Mouse (Mus musculus): ENCODE results near the gene Atrx. TPM values are rescaled to one million over a fixed set of nuclear protein-coding genes. Genes with fewer than 3 reads are reported as not detected.
"Not testable (repeated sequence)": the region's sequence is repeated elsewhere in the genome, so short reads cannot be mapped to it uniquely, and the experiment has no call there.

The Atrx gene
- polyA plus RNA-seq (2016; fragmentation: Nextera tagmentation; extraction: Ambion mirVana) = 245 and 253 TPM in 2 replicates

DNA sequence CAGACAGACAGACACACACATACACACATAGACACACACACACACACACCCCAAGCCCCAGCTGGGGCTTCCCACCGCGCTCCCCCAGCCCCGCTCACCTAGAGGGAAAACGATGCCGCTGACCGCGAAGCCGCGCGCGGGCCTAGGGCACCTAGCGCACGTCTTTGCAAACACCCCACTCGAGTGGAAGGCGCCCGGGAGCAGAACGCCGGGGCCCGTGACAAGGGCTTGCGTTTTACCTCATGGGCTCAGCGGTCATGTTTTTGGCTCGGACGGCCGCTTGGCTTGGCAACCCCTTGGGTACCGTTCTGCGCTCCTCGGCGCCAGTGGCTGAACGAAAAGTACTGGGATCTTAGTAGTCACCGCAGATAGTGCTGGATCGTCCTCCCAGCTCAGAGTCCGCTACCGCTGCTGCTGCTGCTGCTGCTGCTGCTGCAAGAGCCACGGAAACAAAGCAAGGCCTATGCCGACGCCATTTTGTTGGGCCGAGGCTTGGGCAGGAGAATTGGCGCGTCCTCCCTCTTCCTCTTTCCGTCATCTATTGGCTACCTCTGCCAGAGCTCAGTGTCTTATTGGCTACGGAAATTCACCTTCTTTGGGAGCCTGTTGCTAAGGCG lies at the start of gene Atrx:
Gene Atrx (minus strand): TSS at position 543 of the 617 bp plus-strand sequence.
- Histone ChIP-seq H3K9ac (peak within 1 kb of the TSS; percentile 84), H3K4me3 (replicated peaks) (peak within 1 kb of the TSS; percentile 62), H3K27ac (peak within 1 kb of the TSS; percentile 92), H3K4me1 (peaks cover 4% of the 10 kb centered on the region), H3K9me3 (no peaks in the 10 kb centered on the region), H3K4me2 (peak within 1 kb of the TSS; percentile 52), H3K36me3 (replicated peaks) (no peaks in the 10 kb centered on the region), H3K27me3 (no peaks in the 10 kb centered on the region)
- 28% methylated on average over 42 of the region's 42 CpGs for WGBS
- ATAC-seq (ENCODE audit: low FRiP score) = peak; percentile 94

DNA sequence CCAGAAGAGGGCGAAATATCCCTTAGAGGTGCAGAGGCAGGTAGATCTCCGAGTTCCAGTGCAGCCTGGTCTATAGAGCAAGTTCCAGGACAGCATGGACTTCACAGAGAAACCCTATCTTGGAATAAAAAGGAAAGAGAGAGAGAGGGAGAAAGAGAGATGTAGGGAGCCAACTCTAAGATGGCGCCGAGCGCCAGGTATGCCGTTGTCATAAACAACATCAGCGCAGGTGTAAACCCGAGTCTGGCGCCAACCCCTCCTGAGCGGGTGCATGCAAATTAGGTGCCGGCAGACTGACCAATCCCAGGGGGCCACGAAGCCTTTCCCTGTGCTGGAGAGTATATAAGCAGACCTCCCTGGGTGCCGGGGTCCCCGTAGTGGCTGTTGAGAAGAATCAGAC lies 27.9 kb upstream of the Atrx start:
- H3K4me3 ChIP-seq (replicated peaks); H3K4me2 ChIP-seq; H3K9ac ChIP-seq; H3K4me1 ChIP-seq; ATAC-seq (ENCODE audit: low FRiP score); H3K36me3 ChIP-seq (replicated peaks); H3K27me3 ChIP-seq; H3K9me3 ChIP-seq; H3K27ac ChIP-seq: not testable (repeated sequence)
- WGBS = 82% methylated on average over 14 of the region's 14 CpGs

DNA sequence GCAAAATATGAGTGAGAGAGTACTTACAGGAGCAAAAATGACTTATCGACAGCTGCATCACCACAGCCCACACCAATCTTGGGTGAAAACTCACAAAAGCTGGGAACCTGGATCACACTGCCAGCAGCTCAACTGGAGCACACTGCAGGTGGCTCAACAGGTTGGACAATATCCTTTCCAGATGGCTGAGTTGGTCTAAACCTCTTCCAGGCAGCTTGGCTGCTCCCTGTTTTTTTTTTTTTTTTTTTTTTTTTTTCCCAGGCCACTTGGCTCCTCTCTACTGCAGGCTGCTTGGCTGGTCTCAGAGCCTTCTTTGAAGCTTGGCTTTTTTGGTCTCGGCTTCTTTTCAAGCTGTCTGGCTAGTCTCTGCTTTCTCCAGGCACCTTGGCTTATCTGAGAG lies 24.8 kb upstream of the Atrx start:
- 82% methylated on average over 2 of the region's 2 CpGs for WGBS
- H3K27me3 ChIP-seq = no peaks in the 10 kb centered on the region
- no peak overlapping the region for H3K4me2 ChIP-seq

GRCm38 (mm10) chrX:105946357-105946756 lies 17.2 kb upstream of the Atrx start:
- WGBS = 32% methylated on average over 1 of the region's 1 CpGs
- no peaks in the 10 kb centered on the region for H3K9me3 ChIP-seq
- H3K4me3 ChIP-seq (replicated peaks) = no peak overlapping the region
- no peak for ATAC-seq (ENCODE audit: low FRiP score)
- H3K4me2 ChIP-seq = no peak overlapping the region
- no peak overlapping the region for H3K27ac ChIP-seq
- no peaks in the 10 kb centered on the region for H3K27me3 ChIP-seq
- H3K36me3 ChIP-seq (replicated peaks) = no peaks in the 10 kb centered on the region
- no peak overlapping the region for H3K9ac ChIP-seq
- H3K4me1 ChIP-seq = no peaks in the 10 kb centered on the region

More for the DNA sequence above, 24.8 kb upstream of the Atrx start:
- H3K36me3 ChIP-seq (replicated peaks) = no peaks in the 10 kb centered on the region
- H3K27ac ChIP-seq = no peak overlapping the region
- ATAC-seq (ENCODE audit: low FRiP score) = no peak
- no peaks in the 10 kb centered on the region for H3K4me1 ChIP-seq
- no peaks in the 10 kb centered on the region for H3K9me3 ChIP-seq
- no peak overlapping the region for H3K9ac ChIP-seq
- H3K4me3 ChIP-seq (replicated peaks) = no peak overlapping the region

- WGBS = 82% methylated on average over 7 of the region's 7 CpGs
- no peak for ATAC-seq (ENCODE audit: low FRiP score)
- H3K27ac ChIP-seq = no peak overlapping the region
Observed at GRCm38 (mm10) chrX:105939245-105939644, 10.0 kb upstream of the Atrx start.

GRCm38 (mm10) chrX:105937736-105938135 lies 8.5 kb upstream of the Atrx start:
- Histone ChIP-seq H3K27ac (no peak overlapping the region), H3K4me3 (replicated peaks) (no peak overlapping the region), H3K4me1 (no peaks in the 10 kb centered on the region), H3K4me2 (no peak overlapping the region), H3K9ac (no peak overlapping the region), H3K27me3 (no peaks in the 10 kb centered on the region), H3K9me3 (no peaks in the 10 kb centered on the region), H3K36me3 (replicated peaks) (no peaks in the 10 kb centered on the region)
- ATAC-seq (ENCODE audit: low FRiP score) = no peak
- 71% methylated on average over 2 of the region's 2 CpGs for WGBS

More at GRCm38 (mm10) chrX:105939245-105939644, 10.0 kb upstream of the Atrx start:
- Histone ChIP-seq H3K4me3 (replicated peaks) (no peak overlapping the region), H3K9ac (no peak overlapping the region), H3K27me3 (no peaks in the 10 kb centered on the region), H3K9me3 (no peaks in the 10 kb centered on the region), H3K4me2 (no peak overlapping the region), H3K36me3 (replicated peaks) (no peaks in the 10 kb centered on the region), H3K4me1 (no peaks in the 10 kb centered on the region)

GRCm38 (mm10) chrX:105934341-105934740 lies 5.1 kb upstream of the Atrx start:
- no peak overlapping the region for H3K9ac ChIP-seq
- no peaks in the 10 kb centered on the region for H3K4me1 ChIP-seq
- no peak for ATAC-seq (ENCODE audit: low FRiP score)
- no peaks in the 10 kb centered on the region for H3K36me3 ChIP-seq (replicated peaks)
- no peaks in the 10 kb centered on the region for H3K9me3 ChIP-seq
- no peak overlapping the region for H3K4me2 ChIP-seq
- no peaks in the 10 kb centered on the region for H3K27me3 ChIP-seq
- no peak overlapping the region for H3K4me3 ChIP-seq (replicated peaks)
- WGBS = 60% methylated on average over 5 of the region's 5 CpGs
- no peak overlapping the region for H3K27ac ChIP-seq

- Histone ChIP-seq H3K4me1 (peaks cover 4% of the 10 kb centered on the region), H3K27ac (no peak overlapping the region), H3K4me3 (replicated peaks) (peak overlapping the region; percentile 62), H3K4me2 (peak overlapping the region; percentile 44), H3K36me3 (replicated peaks) (no peaks in the 10 kb centered on the region), H3K9ac (no peak overlapping the region), H3K9me3 (no peaks in the 10 kb centered on the region), H3K27me3 (no peaks in the 10 kb centered on the region)
- 34% methylated on average over 8 of the region's 8 CpGs for WGBS
- ATAC-seq (ENCODE audit: low FRiP score) = peak; percentile 57
Observed at GRCm38 (mm10) chrX:105929478-105930038, 355 bp upstream of the Atrx start.

- peak overlapping the region; percentile 52 for H3K4me2 ChIP-seq
- peak; percentile 75 for ATAC-seq (ENCODE audit: low FRiP score)
- peak overlapping the region; percentile 84 for H3K9ac ChIP-seq
- H3K36me3 ChIP-seq (replicated peaks) = no peaks in the 10 kb centered on the region
- peaks cover 4% of the 10 kb centered on the region for H3K4me1 ChIP-seq
- 23% methylated on average over 53 of the region's 69 CpGs for WGBS
- H3K27ac ChIP-seq = peak overlapping the region; percentile 92
- H3K27me3 ChIP-seq = no peaks in the 10 kb centered on the region
- peak overlapping the region; percentile 62 for H3K4me3 ChIP-seq (replicated peaks)
- peaks cover 3% of the 10 kb centered on the region; the same call in 1 of the 2 replicates for H3K9me3 ChIP-seq
Observed at GRCm38 (mm10) chrX:105927941-105928860, 1.0 kb downstream of the Atrx start.

- no peak overlapping the region for H3K9ac ChIP-seq
- ATAC-seq (ENCODE audit: low FRiP score) = no peak
- H3K27ac ChIP-seq = no peak overlapping the region
- H3K4me2 ChIP-seq = 0 out of 2 replicates have a peak overlapping the region, but pooled peaks have one; percentile 52
- 82% methylated on average over 12 of the region's 12 CpGs for WGBS
- peaks cover 3% of the 10 kb centered on the region; the same call in 1 of the 2 replicates for H3K9me3 ChIP-seq
- no peak overlapping the region for H3K4me3 ChIP-seq (replicated peaks)
- H3K4me1 ChIP-seq = peaks cover 4% of the 10 kb centered on the region
- H3K36me3 ChIP-seq (replicated peaks) = no peaks in the 10 kb centered on the region
- no peaks in the 10 kb centered on the region for H3K27me3 ChIP-seq
Observed at GRCm38 (mm10) chrX:105926121-105926735, 3.0 kb downstream of the Atrx start.

- peaks cover 3% of the 10 kb centered on the region; the same call in 1 of the 2 replicates for H3K9me3 ChIP-seq
- 90% methylated on average over 5 of the region's 5 CpGs for WGBS
- H3K4me3 ChIP-seq (replicated peaks) = no peak overlapping the region
- ATAC-seq (ENCODE audit: low FRiP score) = no peak
- H3K27me3 ChIP-seq = no peaks in the 10 kb centered on the region
- no peak overlapping the region for H3K9ac ChIP-seq
- H3K27ac ChIP-seq = no peak overlapping the region
- H3K4me2 ChIP-seq = no peak overlapping the region
- H3K4me1 ChIP-seq = peaks cover 4% of the 10 kb centered on the region
- no peaks in the 10 kb centered on the region for H3K36me3 ChIP-seq (replicated peaks)
Observed at GRCm38 (mm10) chrX:105924326-105925070, 4.7 kb downstream of the Atrx start.
